Mouse (Mus musculus) small intestine, adult 2 months (tissue): ENCODE data around the gene Ppp1r15b. TPM values are rescaled to one million over a fixed set of nuclear protein-coding genes. Genes with fewer than 3 reads are reported as not detected.

Experiments
- H3K27ac ChIP-seq: fragments of 200-500 bp; 2 replicates; pipeline ENCODE4 v1.5.1; 2012; ENCODE audit warnings: low read depth, low read length, control low read depth, inconsistent platforms; ENCODE audit not compliant: insufficient read depth
- H3K27me3 ChIP-seq: fragments of 200-500 bp; 2 replicates; pipeline ENCODE4 v1.6.1; 2012; ENCODE audit warnings: mild to moderate bottlenecking, moderate library complexity, low read length, inconsistent platforms; ENCODE audit not compliant: control insufficient read depth, insufficient read depth
- H3K36me3 ChIP-seq: fragments of 200-500 bp; 2 replicates; pipeline ENCODE4 v1.6.1; 2012; ENCODE audit warnings: mild to moderate bottlenecking, low read length, control low read depth, inconsistent platforms; ENCODE audit not compliant: control insufficient read depth, insufficient read depth
- H3K4me1 ChIP-seq: fragments of 200-500 bp; 2 replicates; pipeline ENCODE4 v1.6.1; 2012; ENCODE audit warnings: low read length, inconsistent platforms, mixed read lengths; ENCODE audit not compliant: control insufficient read depth, insufficient read depth, insufficient read length
- H3K4me3 ChIP-seq: fragments of 200-500 bp; 2 replicates; pipeline ENCODE4 v1.5.1; 2012; ENCODE audit warnings: low read depth, mild to moderate bottlenecking, control low read depth, inconsistent platforms, low read length, moderate library complexity
- CTCF ChIP-seq: fragments of 200-500 bp; IDR thresholded peaks from 2 replicates; pipeline ENCODE4 v1.5.1; 2012; ENCODE audit warnings: low read depth, mild to moderate bottlenecking, control low read depth, inconsistent platforms, low read length, moderate library complexity, mixed read lengths; ENCODE audit not compliant: insufficient replicate concordance, insufficient read length; ENCODE audit errors: extremely low read depth
- POLR2A ChIP-seq: fragments of 200-500 bp; IDR thresholded peaks from 2 replicates; pipeline ENCODE4 v1.6.1; 2012; ENCODE audit warnings: low read depth, mild to moderate bottlenecking, control low read depth, inconsistent platforms, low read length, moderate library complexity
- WGBS: fragments of 180-500 bp; shearing (Covaris S2); methylation state at CpG from one replicate; pipeline ENCODE4 v1.1.7; 2018; 5-methylcytosine and 5-hydroxymethylcytosine counted together
- polyA plus RNA-seq: library from polyadenylated mRNA; depleted of rRNA; stranded (reverse); fragments of >200 nt; gene quantifications from 2 replicates; pipeline ENCODE4 v1.2.3, GENCODE M21; 2012

Ppp1r15b gene
- polyA plus RNA-seq, 1 experiment, result 43.3 TPM

DNA sequence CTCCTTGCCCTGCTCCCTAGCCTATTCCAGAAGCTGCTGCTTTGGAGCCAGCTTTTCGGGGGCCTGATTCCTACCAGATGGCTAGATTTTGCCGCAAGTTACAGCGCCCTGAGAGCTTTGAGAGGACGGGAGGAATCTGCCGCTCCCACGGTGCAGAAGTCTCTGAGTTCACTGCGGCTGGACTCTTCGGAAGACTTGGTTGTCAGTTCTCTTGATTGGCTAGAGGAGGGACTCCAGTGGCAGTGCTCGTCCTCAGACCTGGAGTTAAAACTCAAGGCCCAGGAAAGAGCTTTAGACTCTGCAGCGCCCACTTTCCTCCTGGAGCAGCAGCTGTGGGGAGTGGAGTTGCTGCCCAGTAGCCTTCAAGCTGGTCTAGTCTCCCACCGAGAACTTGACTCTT is 993 bp downstream of the Ppp1r15b start:
- peaks cover 9% of the 10 kb centered on the region; the same call in 1 of the 2 replicates for H3K4me1 ChIP-seq
- WGBS, result under 1% methylated on average over 11 of the region's 11 CpGs
- H3K4me3 ChIP-seq, result peak overlapping the region; percentile 87
- TF ChIP-seq POLR2A, result no peak; the same call in 1 of the 2 replicates
- no peaks in the 10 kb centered on the region for H3K27me3 ChIP-seq
- peaks cover 31% of the 10 kb centered on the region for H3K36me3 ChIP-seq
- peak overlapping the region; percentile 99 for H3K27ac ChIP-seq

DNA sequence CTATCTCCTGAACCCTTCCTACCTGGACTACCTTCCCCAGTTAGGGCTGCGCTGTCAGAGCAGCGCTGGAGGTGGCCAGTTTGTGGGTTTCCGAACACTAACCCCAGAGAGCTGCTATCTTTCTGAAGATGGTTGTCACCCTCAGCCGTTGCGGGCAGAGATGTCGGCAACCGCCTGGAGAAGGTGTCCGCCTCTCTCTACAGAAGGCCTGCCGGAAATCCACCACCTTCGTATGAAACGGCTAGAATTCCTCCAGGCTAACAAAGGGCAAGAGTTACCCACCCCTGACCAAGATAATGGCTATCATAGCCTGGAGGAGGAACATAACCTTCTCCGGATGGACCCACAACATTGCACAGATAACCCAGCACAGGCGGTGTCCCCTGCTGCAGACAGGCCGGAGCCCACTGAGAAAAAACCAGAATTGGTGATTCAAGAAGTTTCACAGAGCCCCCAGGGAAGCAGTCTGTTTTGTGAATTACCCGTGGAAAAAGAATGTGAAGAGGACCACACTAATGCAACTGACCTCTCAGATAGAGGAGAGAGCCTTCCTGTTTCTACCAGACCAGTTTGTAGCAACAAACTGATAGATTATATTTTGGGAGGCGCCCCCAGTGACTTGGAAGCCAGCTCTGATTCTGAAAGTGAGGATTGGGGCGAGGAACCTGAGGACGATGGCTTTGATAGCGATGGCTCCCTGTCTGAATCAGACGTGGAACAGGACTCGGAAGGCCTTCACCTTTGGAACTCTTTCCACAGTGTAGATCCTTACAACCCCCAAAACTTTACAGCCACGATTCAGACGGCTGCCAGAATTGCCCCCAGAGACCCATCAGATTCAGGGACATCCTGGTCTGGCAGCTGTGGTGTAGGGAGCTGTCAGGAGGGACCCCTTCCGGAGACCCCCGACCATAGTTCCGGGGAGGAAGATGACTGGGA is 1.7 kb downstream of the Ppp1r15b start:
- Histone ChIP-seq H3K4me3 (peak overlapping the region; percentile 87), H3K4me1 (peaks cover 5% of the 10 kb centered on the region; the same call in 1 of the 2 replicates), H3K27ac (peak overlapping the region; percentile 99), H3K27me3 (no peaks in the 10 kb centered on the region), H3K36me3 (peaks cover 38% of the 10 kb centered on the region)
- TF ChIP-seq POLR2A (0 out of 2 replicates have a peak, but pooled peaks have one; percentile 28), CTCF (no peak)
- WGBS, result under 1% methylated on average over 26 of the region's 26 CpGs

DNA sequence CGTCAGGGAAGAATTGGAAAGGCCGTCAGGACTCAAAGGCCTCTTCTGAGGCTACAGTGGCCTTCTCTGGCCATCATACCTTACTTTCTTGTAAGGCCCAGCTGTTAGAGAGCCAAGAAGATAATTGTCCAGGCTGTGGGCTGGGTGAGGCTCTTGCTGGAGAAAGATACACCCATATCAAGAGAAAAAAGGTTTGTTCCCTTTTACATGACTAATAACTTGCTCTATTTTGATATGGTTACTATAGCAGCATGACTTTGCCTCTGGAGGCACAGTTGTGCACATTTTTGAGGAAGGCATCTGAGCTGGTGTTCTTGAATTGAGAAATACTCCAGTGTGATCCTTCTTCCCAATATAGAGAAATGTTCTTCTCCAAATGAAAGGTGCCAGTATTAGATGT is 2.5 kb downstream of the Ppp1r15b start:
- Histone ChIP-seq H3K27ac (peak overlapping the region; percentile 99), H3K36me3 (peaks cover 46% of the 10 kb centered on the region), H3K4me1 (peaks cover 5% of the 10 kb centered on the region; the same call in 1 of the 2 replicates), H3K27me3 (no peaks in the 10 kb centered on the region), H3K4me3 (peak overlapping the region; percentile 87)
- TF ChIP-seq CTCF, result no peak
- TF ChIP-seq POLR2A, result no peak
- WGBS, result 1% methylated on average over 2 of the region's 2 CpGs

DNA sequence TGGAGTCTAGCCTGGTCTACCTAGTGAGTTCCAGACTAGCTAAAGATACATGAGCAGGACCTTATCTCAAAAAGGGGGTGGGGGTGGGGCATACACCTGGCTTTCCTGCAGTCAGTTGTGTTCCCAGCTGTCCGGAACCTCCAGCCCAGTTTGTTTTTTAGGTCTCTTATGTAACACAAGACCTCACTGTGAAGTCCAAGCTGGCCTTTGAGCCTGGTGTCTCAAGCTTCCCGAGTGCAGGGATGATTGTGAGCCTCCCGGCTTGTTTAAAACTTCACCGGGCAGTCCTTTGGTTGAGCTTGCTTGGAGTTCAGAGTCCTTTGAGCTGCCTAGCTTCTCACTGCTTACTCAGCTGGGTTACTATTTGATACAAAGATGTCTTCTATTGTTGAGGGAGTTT is 3.1 kb downstream of the Ppp1r15b start:
- under 1% methylated on average over 4 of the region's 4 CpGs for WGBS
- peak overlapping the region; percentile 99 for H3K27ac ChIP-seq
- H3K36me3 ChIP-seq, result peaks cover 52% of the 10 kb centered on the region
- no peaks in the 10 kb centered on the region for H3K27me3 ChIP-seq
- TF ChIP-seq CTCF, result no peak
- no peak; the same call in 1 of the 2 replicates for TF ChIP-seq POLR2A
- peaks cover 3% of the 10 kb centered on the region; the same call in 1 of the 2 replicates for H3K4me1 ChIP-seq
- peak overlapping the region; percentile 72 for H3K4me3 ChIP-seq

DNA sequence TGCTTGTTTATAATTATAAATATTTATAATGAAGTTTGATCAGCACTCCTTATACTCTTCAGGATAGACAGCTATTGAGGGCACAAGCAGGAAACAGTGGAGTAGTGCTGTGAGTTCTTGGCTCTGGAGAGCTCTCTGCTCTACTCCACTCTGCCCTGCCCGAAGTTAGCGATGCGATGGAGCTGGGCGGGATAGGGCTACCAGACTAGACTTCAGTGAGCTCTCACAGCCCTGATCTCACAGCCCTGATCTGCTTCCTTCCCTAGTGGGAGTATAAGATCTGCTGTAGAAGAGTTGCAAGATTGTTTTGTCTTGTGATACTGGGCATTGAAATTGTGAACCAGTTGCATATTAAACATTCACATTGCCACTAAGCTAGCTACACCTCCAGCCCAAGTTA is 3.9 kb downstream of the Ppp1r15b start:
- Histone ChIP-seq H3K4me3 (peak overlapping the region; percentile 63), H3K27me3 (no peaks in the 10 kb centered on the region), H3K27ac (no peak overlapping the region), H3K36me3 (peaks cover 58% of the 10 kb centered on the region), H3K4me1 (peaks cover 2% of the 10 kb centered on the region; the same call in 1 of the 2 replicates)
- TF ChIP-seq POLR2A (no peak), CTCF (no peak)
- WGBS, result 0% methylated on average over 4 of the region's 4 CpGs

DNA sequence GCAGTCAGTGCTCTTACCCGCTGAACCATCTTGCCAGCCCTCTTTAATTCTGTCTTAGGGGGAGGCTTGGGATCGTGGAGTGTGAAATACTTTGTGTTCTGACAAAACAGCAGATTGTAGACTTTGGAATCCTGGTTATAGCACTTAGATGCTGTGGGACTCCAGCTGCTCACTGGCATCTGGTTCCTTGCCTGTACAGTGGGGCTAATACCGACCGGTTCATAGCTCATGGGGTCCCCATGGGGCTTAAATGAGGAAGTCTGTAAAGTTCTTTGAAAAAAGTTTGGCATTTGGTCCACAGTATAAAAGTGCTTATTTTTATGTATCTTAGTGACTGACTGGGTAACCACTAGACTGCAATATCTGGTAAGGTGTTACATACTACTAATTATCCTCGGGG is 4.9 kb downstream of the Ppp1r15b start:
- peak overlapping the region; percentile 52 for H3K4me3 ChIP-seq
- H3K27me3 ChIP-seq, result no peaks in the 10 kb centered on the region
- TF ChIP-seq CTCF, result no peak
- no peak for TF ChIP-seq POLR2A
- no peak overlapping the region for H3K27ac ChIP-seq
- no peaks in the 10 kb centered on the region for H3K4me1 ChIP-seq
- H3K36me3 ChIP-seq, result peaks cover 65% of the 10 kb centered on the region
- 9% methylated on average over 5 of the region's 5 CpGs for WGBS

DNA sequence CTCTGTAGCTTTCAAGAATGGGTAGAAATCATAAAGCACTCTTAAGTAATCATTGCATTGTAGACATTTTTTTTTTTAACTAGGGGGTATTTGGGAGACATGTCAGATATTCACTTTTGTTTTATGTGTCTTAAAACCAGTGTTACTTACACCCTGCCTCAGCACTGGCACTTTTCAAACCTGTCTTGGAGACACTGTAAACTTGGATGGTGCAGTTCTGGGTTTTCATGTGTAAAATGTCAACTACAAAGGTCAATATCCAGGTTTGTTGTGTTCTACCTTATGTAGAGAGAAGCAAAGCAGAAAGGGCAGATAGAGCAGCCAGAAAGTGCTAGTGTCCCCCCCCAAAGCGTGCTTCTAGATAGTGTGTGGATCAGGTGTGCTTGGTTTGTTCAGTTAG is 7.5 kb downstream of the Ppp1r15b start:
- no peak for TF ChIP-seq CTCF
- TF ChIP-seq POLR2A, result no peak
- H3K4me3 ChIP-seq, result no peak overlapping the region
- H3K4me1 ChIP-seq, result peaks cover 4% of the 10 kb centered on the region; the same call in 1 of the 2 replicates
- H3K27me3 ChIP-seq, result no peaks in the 10 kb centered on the region
- WGBS, result 82% methylated on average over 1 of the region's 1 CpGs
- no peak overlapping the region for H3K27ac ChIP-seq
- peaks cover 66% of the 10 kb centered on the region for H3K36me3 ChIP-seq
